Mouse (Mus musculus) lung, adult 10 weeks (tissue): ENCODE data around the gene Kcnv2. TPM values are rescaled to one million over a fixed set of nuclear protein-coding genes. Genes with fewer than 3 reads are reported as not detected.

Source experiments
- polyA plus RNA-seq: library from polyadenylated mRNA; stranded (reverse); fragments of 350-450 nt; fragmentation: Illumina TruSeq; extraction: RNeasy Lipid Tissue Mini Kit (QIAGEN cat#74804); gene quantifications from one replicate; pipeline ENCODE4 v1.2.3, GENCODE M21; 2014; ENCODE audit warnings: low read depth, low replicate concordance; ENCODE audit not compliant: insufficient read depth

Gene Kcnv2
- 0.07 TPM for polyA plus RNA-seq

GRCm38 (mm10) chr19:27322281-27322680, at the start of gene Kcnv2:
Kcnv2 (plus strand) TSS chr19:27322588.

Other genes starting within 250 kb of the Kcnv2 start
- gene Vldlr, start 106.1 kb upstream of the Kcnv2 start, polyA plus RNA-seq: 10.8 TPM
- gene Pum3, start 107.2 kb downstream of the Kcnv2 start, polyA plus RNA-seq: 40.4 TPM